Mouse (Mus musculus) heart, adult 2 months (tissue): ENCODE data around the gene Rel. TPM values are rescaled to one million over a fixed set of nuclear protein-coding genes. Genes with fewer than 3 reads are reported as not detected.

Experiments used
- DNase-seq, 2 experiments: peaks; one replicate each; pipeline ENCODE4 v3.0.0; 2021
- H3K27ac ChIP-seq: fragments of 200-600 bp; 2 replicates; pipeline ENCODE4 v1.8.1; 2022
- H3K27me3 ChIP-seq: fragments of 200-500 bp; 2 replicates; pipeline ENCODE4 v1.6.1; 2012; ENCODE audit warnings: mild to moderate bottlenecking, low read length, inconsistent platforms, mixed read lengths; ENCODE audit not compliant: control insufficient read depth, insufficient read depth
- H3K36me3 ChIP-seq: fragments of 200-500 bp; 2 replicates; pipeline ENCODE4 v1.6.1; 2012; ENCODE audit warnings: low read length, inconsistent platforms; ENCODE audit not compliant: control insufficient read depth, insufficient read depth
- H3K4me1 ChIP-seq: fragments of 200-500 bp; 2 replicates; pipeline ENCODE4 v1.6.1; 2011; ENCODE audit warnings: low read length; ENCODE audit not compliant: control insufficient read depth, insufficient read depth
- H3K4me3 ChIP-seq: fragments of 200-600 bp; 2 replicates; pipeline ENCODE4 v1.8.1; 2022
- H3K79me2 ChIP-seq: fragments of 200-500 bp; replicated peaks from 2 replicates; pipeline ENCODE4 v1.6.1; 2012; ENCODE audit warnings: mild to moderate bottlenecking, inconsistent platforms, low read length, moderate library complexity, mixed read lengths; ENCODE audit not compliant: control insufficient read depth, insufficient read depth
- H3K9ac ChIP-seq: fragments of 200-500 bp; 2 replicates; pipeline ENCODE4 v1.6.1; 2012; ENCODE audit warnings: low read depth, mild to moderate bottlenecking, control low read depth, inconsistent platforms, low read length, mixed read lengths
- CTCF ChIP-seq: fragments of 200-600 bp; IDR thresholded peaks from 2 replicates; pipeline ENCODE4 v1.8.1; 2022; ENCODE audit warnings: antibody characterized with exemption, mild to moderate bottlenecking, moderate library complexity
- EP300 ChIP-seq: fragments of 200-500 bp; IDR thresholded peaks from 2 replicates; pipeline ENCODE4 v1.6.1; 2011; ENCODE audit warnings: low read depth, low read length, control low read depth; ENCODE audit not compliant: insufficient read depth
- POLR2A ChIP-seq: fragments of 200-500 bp; IDR thresholded peaks from 2 replicates; pipeline ENCODE4 v1.6.1; 2011; ENCODE audit warnings: mild to moderate bottlenecking, low read depth, low read length, control low read depth; ENCODE audit not compliant: insufficient read depth
- WGBS: fragments of 180-500 bp; shearing (Covaris S2); methylation state at CpG from one replicate; pipeline ENCODE4 v1.1.7; 2018; 5-methylcytosine and 5-hydroxymethylcytosine counted together
- intact Hi-C: fragments of 180-260 bp; cut with DNase I; formaldehyde crosslinking; loops from one replicate; pipeline ENCODE4 v1.15.1; 2025
- polyA plus RNA-seq: library from polyadenylated mRNA; depleted of rRNA; stranded (reverse); fragments of >200 nt; gene quantifications from 2 replicates; pipeline ENCODE4 v1.2.3, GENCODE M21; 2012; rRNA removed
- total RNA-seq, 2 experiments: library from RNA; stranded (reverse); gene quantifications; 2 replicates each; pipeline ENCODE4 v1.2.3; 2021

Rel gene
- total and polyA plus RNA-seq, 3 experiments = 3.7 to 9.5 (median 7.6) TPM

- no peak for DNase-seq
- no peak overlapping the region for H3K9ac ChIP-seq
- no peak overlapping the region for H3K4me3 ChIP-seq
- H3K36me3 ChIP-seq = no peaks in the 10 kb centered on the region; the same call in 1 of the 2 replicates
- no peak for TF ChIP-seq CTCF
- TF ChIP-seq EP300 = no peak
- TF ChIP-seq POLR2A = no peak
- WGBS = 85% methylated on average over 1 of the region's 1 CpGs
- no peak overlapping the region for H3K27ac ChIP-seq
- H3K27me3 ChIP-seq = no peaks in the 10 kb centered on the region
- no peaks in the 10 kb centered on the region for H3K79me2 ChIP-seq
- intact Hi-C loops = no loop called here
- H3K4me1 ChIP-seq = no peaks in the 10 kb centered on the region
These were observed 82.7 kb downstream of the Rel start for GRCm38 (mm10) chr11:23688060-23688459.

Other genes with a start within 250 kb of the Rel start
- gene 1700093K21Rik, start 249.8 kb downstream of the Rel start, total RNA-seq = not detected
- gene 1700093K21Rik, start 249.8 kb downstream of the Rel start, polyA plus RNA-seq = 0.20 TPM in 1 of 2 replicates, not detected in the other
- 10 to 100 TPM in 1 of 2 experiments, 1 to 10 TPM in 1; 9.0 to 11.4 TPM for gene 0610010F05Rik, start 137.3 kb downstream of the Rel start, total RNA-seq
- gene 0610010F05Rik, start 137.3 kb downstream of the Rel start, polyA plus RNA-seq = 1.1 and 3.3 TPM in 2 replicates
- gene Pus10, start 105.3 kb downstream of the Rel start, total RNA-seq = 10 to 100 TPM in 1 of 2 experiments, 1 to 10 TPM in 1; 8.8 to 11.0 TPM
- gene Pus10, start 105.3 kb downstream of the Rel start, polyA plus RNA-seq = 3.1 and 3.3 TPM in 2 replicates
- 10 to 100 TPM; 29.0 to 29.2 TPM for gene Pex13, start 105.0 kb downstream of the Rel start, total RNA-seq
- 8.2 and 14.4 TPM in 2 replicates for gene Pex13, start 105.0 kb downstream of the Rel start, polyA plus RNA-seq
- gene Papolg, start 124.3 kb upstream of the Rel start, total RNA-seq = 1 to 10 TPM; 7.3 to 7.9 TPM
- 2.9 and 5.6 TPM in 2 replicates for gene Papolg, start 124.3 kb upstream of the Rel start, polyA plus RNA-seq